Mouse (Mus musculus): ENCODE measurements around the gene Prop1. TPM values are rescaled to one million over a fixed set of nuclear protein-coding genes. Genes with fewer than 3 reads are reported as not detected.
A peak's percentile ranks its signal among the peaks of the same experiment; 100 is the strongest.

Gene Prop1
- polyA plus RNA-seq (2012; ENCODE audit: insufficient read depth, insufficient read length, missing spikeins): not detected in 2 replicates

- no peak within 1 kb of the TSS for H3K27ac ChIP-seq (replicated peaks; ENCODE audit: low read depth, low read length)
- no peak within 1 kb of the TSS for H3K4me3 ChIP-seq (ENCODE audit: insufficient read depth, low read depth, low read length)
- no peaks in the 10 kb centered on the region for H3K4me1 ChIP-seq (ENCODE audit: control insufficient read depth, insufficient read depth, insufficient read length, low read length)
These were observed at the start of gene Prop1 for GRCm38 (mm10) chr11:50953665-50954064. Gene Prop1 (minus strand): TSS chr11:50953765.

GRCm38 (mm10) chr11:51003296-51003695, 49.7 kb upstream of the Prop1 start, which contains the start of gene Olfr51:
Gene Olfr51 (plus strand): TSS chr11:51003596.
- no peak within 1 kb of the TSS for H3K27ac ChIP-seq (replicated peaks; ENCODE audit: low read depth, low read length)
- H3K4me1 ChIP-seq (ENCODE audit: control insufficient read depth, insufficient read depth, insufficient read length, low read length): no peaks in the 10 kb centered on the region

GRCm38 (mm10) chr11:50981667-50982066, 28.1 kb upstream of the Prop1 start, which contains the start of gene Olfr1377:
Gene Olfr1377 (plus strand): TSS chr11:50981967.
- Histone ChIP-seq H3K4me1 (ENCODE audit: control insufficient read depth, insufficient read depth, insufficient read length, low read length) (no peaks in the 10 kb centered on the region), H3K4me3 (ENCODE audit: insufficient read depth, low read depth, low read length) (no peak within 1 kb of the TSS), H3K27ac (replicated peaks; ENCODE audit: low read depth, low read length) (no peak within 1 kb of the TSS)

More at GRCm38 (mm10) chr11:51003296-51003695, 49.7 kb upstream of the Prop1 start, which contains the start of gene Olfr51:
- H3K4me3 ChIP-seq (ENCODE audit: insufficient read depth, low read depth, low read length): no peak within 1 kb of the TSS

DNA sequence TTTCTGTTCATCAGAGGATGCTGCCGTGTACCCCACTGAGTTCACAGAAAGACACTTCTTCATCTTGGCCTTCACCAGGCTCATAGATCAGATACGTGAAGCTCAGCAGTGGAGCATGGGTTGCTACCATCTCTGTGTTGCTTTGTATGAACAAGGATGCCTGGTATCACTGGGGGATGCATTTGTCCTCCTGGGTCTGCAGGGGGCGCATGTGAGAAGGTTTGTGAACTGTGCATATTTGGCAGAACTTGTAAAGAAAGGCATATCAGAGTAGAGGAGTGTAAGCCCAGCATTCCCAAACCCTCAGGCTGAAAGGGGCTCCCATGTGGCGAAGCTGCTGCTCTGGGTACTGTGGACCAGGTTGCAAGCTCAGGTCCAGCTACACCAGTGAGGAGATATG, 23.7 kb upstream of the Prop1 start:
- no peak overlapping the region for H3K27ac ChIP-seq (replicated peaks; ENCODE audit: low read depth, low read length)
- H3K4me1 ChIP-seq (ENCODE audit: control insufficient read depth, insufficient read depth, insufficient read length, low read length): no peaks in the 10 kb centered on the region
- H3K4me3 ChIP-seq (ENCODE audit: insufficient read depth, low read depth, low read length): no peak overlapping the region

- Histone ChIP-seq H3K27ac (replicated peaks; ENCODE audit: low read depth, low read length) (no peak within 1 kb of the TSS), H3K4me3 (ENCODE audit: insufficient read depth, low read depth, low read length) (no peak within 1 kb of the TSS), H3K4me1 (ENCODE audit: control insufficient read depth, insufficient read depth, insufficient read length, low read length) (peaks cover 2% of the 10 kb centered on the region; the same call in 1 of the 2 replicates)
These were observed 12.7 kb upstream of the Prop1 start, which contains the start of gene Olfr1378 for GRCm38 (mm10) chr11:50966230-50966629. Gene Olfr1378 (plus strand): TSS chr11:50966530.

DNA sequence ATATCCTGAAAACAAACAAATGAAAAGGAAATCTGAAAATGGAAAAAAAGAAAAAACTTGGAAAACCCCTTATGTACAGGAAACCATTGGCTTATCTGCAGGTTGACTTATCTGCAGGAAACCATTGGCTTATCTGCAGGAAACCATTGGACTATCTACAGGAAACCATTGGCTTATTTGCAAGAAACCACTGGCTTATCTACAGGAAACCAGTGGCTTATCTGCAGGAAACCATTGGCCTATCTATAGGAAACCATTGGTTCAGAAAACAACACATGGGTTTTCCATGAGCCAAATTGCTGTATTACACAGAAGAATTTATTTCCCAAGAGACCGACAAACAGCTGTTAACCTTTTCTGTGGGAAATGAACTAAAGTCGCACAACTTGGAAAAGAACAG, 11.3 kb upstream of the Prop1 start:
- Histone ChIP-seq H3K4me1 (ENCODE audit: control insufficient read depth, insufficient read depth, insufficient read length, low read length) (peaks cover 2% of the 10 kb centered on the region; the same call in 1 of the 2 replicates), H3K27ac (replicated peaks; ENCODE audit: low read depth, low read length) (no peak overlapping the region), H3K4me3 (ENCODE audit: insufficient read depth, low read depth, low read length) (no peak overlapping the region)

GRCm38 (mm10) chr11:50952290-50952689, 1.3 kb downstream of the Prop1 start:
- Histone ChIP-seq H3K4me1 (ENCODE audit: control insufficient read depth, insufficient read depth, insufficient read length, low read length) (no peaks in the 10 kb centered on the region), H3K27ac (replicated peaks; ENCODE audit: low read depth, low read length) (no peak overlapping the region), H3K4me3 (ENCODE audit: insufficient read depth, low read depth, low read length) (no peak overlapping the region)

GRCm38 (mm10) chr11:50943506-50943905, 10.1 kb downstream of the Prop1 start, which contains the start of gene 4933414I15Rik:
Gene 4933414I15Rik (minus strand): TSS chr11:50943765.
- Histone ChIP-seq H3K27ac (replicated peaks; ENCODE audit: low read depth, low read length) (no peak within 1 kb of the TSS), H3K4me3 (ENCODE audit: insufficient read depth, low read depth, low read length) (no peak within 1 kb of the TSS), H3K4me1 (ENCODE audit: control insufficient read depth, insufficient read depth, insufficient read length, low read length) (no peaks in the 10 kb centered on the region)

DNA sequence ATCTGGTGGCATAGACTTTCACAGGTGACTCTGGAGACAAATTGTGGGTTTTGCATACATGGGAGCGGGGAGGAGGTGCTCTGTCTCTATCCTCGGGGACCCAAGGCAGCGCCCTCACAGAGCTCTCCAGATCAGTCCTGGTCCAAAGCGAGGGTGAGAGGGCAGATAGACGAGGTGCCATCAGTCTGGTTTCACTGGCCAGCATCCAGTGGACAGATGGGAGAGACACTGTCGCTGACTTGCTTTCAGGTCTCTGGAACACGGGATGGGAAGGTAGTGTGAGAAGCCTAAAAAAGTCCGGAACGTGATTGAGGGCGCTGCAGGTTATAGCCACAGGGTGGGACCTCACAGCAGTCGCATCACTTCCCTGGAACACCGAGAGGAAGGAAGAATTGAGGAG, 11.2 kb downstream of the Prop1 start:
- H3K27ac ChIP-seq (replicated peaks; ENCODE audit: low read depth, low read length): no peak overlapping the region
- H3K4me1 ChIP-seq (ENCODE audit: control insufficient read depth, insufficient read depth, insufficient read length, low read length): no peaks in the 10 kb centered on the region
- H3K4me3 ChIP-seq (ENCODE audit: insufficient read depth, low read depth, low read length): no peak overlapping the region

- no peaks in the 10 kb centered on the region for H3K4me1 ChIP-seq (ENCODE audit: control insufficient read depth, insufficient read depth, insufficient read length, low read length)
- no peak overlapping the region for H3K4me3 ChIP-seq (ENCODE audit: insufficient read depth, low read depth, low read length)
- no peak overlapping the region for H3K27ac ChIP-seq (replicated peaks; ENCODE audit: low read depth, low read length)
These were observed 13.8 kb downstream of the Prop1 start for GRCm38 (mm10) chr11:50939621-50940366.

DNA sequence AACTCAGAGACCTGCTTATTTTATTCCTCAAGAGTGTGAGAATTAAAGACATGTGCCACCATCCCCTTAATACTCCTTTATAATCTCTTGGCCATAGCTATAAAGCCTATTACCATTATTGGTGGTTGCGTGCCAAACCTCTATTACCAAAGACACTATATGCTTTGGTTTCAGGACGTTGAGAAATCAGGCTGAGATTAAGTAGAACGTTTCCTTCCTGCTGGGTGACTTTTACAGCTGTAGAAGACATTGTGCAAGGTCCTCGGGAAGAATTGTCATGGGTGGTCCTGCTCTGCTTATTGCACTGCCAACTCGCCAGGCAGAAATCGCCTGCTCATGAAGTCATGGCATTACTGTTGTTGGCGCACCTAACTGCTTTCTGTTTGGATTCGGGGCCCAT, 15.1 kb downstream of the Prop1 start:
- H3K4me3 ChIP-seq (ENCODE audit: insufficient read depth, low read depth, low read length): no peak overlapping the region
- no peaks in the 10 kb centered on the region for H3K4me1 ChIP-seq (ENCODE audit: control insufficient read depth, insufficient read depth, insufficient read length, low read length)
- no peak overlapping the region for H3K27ac ChIP-seq (replicated peaks; ENCODE audit: low read depth, low read length)

DNA sequence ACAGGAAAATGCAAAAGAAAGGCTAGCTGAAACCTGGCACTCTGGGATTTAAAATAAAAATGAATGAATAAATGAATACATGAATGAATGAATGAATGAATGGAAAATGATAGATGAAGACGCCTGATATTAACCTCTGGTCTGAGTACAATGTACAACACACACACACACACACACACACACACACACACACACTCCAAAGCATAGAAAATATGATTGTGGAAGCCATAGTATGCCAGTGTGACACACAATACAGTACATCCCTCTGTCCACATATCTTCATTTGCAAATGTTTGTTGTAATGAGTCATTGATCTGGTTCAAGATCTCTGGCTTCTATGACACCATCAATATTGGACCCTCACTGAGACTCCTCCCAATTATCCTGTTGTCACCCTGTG, 21.5 kb downstream of the Prop1 start:
- Histone ChIP-seq H3K27ac (replicated peaks; ENCODE audit: low read depth, low read length) (no peak overlapping the region), H3K4me3 (ENCODE audit: insufficient read depth, low read depth, low read length) (no peak overlapping the region), H3K4me1 (ENCODE audit: control insufficient read depth, insufficient read depth, insufficient read length, low read length) (no peaks in the 10 kb centered on the region; the same call in 1 of the 2 replicates)

- Histone ChIP-seq H3K4me3 (ENCODE audit: insufficient read depth, low read depth, low read length) (peak within 1 kb of the TSS; percentile 93), H3K27ac (replicated peaks; ENCODE audit: low read depth, low read length) (peak within 1 kb of the TSS; percentile 40; the same call in 1 of the 2 replicates), H3K4me1 (ENCODE audit: control insufficient read depth, insufficient read depth, insufficient read length, low read length) (no peaks in the 10 kb centered on the region; the same call in 1 of the 2 replicates)
These were observed 22.1 kb downstream of the Prop1 start, which contains the start of gene Zfp354b for GRCm38 (mm10) chr11:50931451-50931866. Gene Zfp354b (minus strand): TSS chr11:50931633.

DNA sequence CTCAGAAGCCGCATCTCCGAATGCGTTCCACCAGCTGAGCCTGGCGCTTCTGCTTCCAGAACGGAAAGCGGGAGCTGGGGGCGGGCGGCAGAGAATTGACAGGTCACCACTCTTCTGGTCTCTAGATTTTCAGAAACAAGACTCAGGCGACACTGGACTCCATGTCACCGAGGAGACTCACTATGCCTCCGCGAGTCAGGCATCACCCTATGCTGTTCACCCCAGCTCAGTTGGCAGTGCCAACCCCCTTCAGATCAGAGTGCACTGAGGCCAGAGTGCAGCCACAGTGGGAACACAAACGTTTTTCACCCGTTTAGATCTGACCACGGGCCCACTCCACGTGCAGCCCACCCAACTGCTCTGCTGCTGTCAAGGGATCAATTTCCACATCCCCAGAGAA, 22.5 kb downstream of the Prop1 start:
- peak overlapping the region; percentile 40; the same call in 1 of the 2 replicates for H3K27ac ChIP-seq (replicated peaks; ENCODE audit: low read depth, low read length)
- H3K4me1 ChIP-seq (ENCODE audit: control insufficient read depth, insufficient read depth, insufficient read length, low read length): no peaks in the 10 kb centered on the region; the same call in 1 of the 2 replicates
- H3K4me3 ChIP-seq (ENCODE audit: insufficient read depth, low read depth, low read length): peak overlapping the region; percentile 93

DNA sequence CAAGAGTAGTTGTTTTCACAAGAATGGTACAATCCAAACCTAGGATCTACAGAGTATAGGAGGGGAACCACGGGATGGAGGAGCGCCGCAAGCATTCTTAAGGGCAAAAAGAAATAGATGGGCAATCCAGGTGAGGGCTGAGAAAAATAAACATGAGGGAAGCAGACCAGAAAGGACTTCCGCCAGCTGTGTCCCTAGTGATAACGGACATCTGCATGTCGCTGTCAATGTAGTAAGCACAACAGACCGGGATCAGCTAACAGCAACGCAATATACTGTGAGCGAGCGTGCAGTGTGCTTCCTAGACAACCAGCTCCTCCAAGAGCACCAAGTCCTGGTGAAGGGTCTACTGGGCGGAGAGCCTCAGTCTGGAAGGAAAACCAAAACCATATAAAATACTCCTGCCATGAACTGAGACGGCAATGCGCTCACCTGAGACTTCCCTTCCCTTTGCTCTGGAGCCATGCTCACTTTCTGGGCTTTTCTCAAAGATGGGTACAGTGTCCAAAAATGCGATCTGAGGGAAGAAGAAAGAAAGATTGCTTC, 23.0 kb downstream of the Prop1 start:
- Histone ChIP-seq H3K27ac (replicated peaks; ENCODE audit: low read depth, low read length) (no peak overlapping the region), H3K4me3 (ENCODE audit: insufficient read depth, low read depth, low read length) (peak overlapping the region; percentile 93), H3K4me1 (ENCODE audit: control insufficient read depth, insufficient read depth, insufficient read length, low read length) (no peaks in the 10 kb centered on the region; the same call in 1 of the 2 replicates)

Data from brown adipose tissue, adult 24 weeks (tissue).